Mouse (Mus musculus) spleen, adult 2 months (tissue): ENCODE results near the gene Cntrl.

ENCODE experiments used
- CTCF ChIP-seq: fragments of 200-500 bp; IDR thresholded peaks from 2 replicates; pipeline ENCODE4 v1.5.1; 2011; ENCODE audit warnings: mild to moderate bottlenecking, inconsistent platforms; ENCODE audit not compliant: insufficient read depth, insufficient read length, insufficient replicate concordance; ENCODE audit errors: extremely low read depth
- POLR2A ChIP-seq: fragments of 200-500 bp; IDR thresholded peaks from 2 replicates; pipeline ENCODE4 v1.6.1; 2011; ENCODE audit warnings: low read depth, low read length, inconsistent platforms

DNA sequence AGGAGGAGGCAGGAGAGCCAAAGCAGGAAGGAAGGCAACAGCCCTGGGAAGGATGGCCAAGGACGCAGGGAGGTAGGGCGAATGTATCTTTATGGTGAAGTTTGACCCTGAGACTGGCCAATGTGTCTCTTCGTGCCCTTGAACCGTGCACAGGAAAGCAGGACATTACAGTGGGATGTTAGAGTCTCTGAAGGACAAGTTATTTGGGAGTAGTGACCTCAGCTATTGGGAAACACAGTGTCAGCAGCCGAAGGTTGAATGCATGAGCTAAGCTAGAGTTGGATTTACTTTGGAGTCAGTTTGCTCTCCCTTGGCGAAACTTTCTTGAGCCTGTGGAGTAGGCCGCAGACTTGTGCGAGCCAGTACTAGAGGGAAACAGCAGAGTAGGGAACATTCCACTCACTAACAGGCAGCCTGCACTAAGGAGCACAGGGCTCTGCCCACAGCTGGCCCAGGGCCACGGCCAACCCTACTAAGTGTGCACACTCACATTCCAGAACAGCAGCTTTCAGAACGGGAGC is 62.1 kb downstream of the Cntrl start:
- TF ChIP-seq CTCF (no peak), POLR2A (no peak)
